Mouse (Mus musculus) heart, embryonic 15.5 days (tissue): ENCODE measurements at regions not wholly inside any gene's neighbourhood (a gene's known extent, or its start where the extent isn't known, plus 50 kb on each side); places are given as distances from the start of the nearest gene placed in this dataset.
"Not testable (repeated sequence)": the region's sequence is repeated elsewhere in the genome, so short reads cannot be mapped to it uniquely, and the experiment has no call there.

ENCODE experiments used
- ATAC-seq: fragments of 200-750 bp; cut with Nextera tagmentation; replicated peaks from 2 replicates; pipeline ENCODE4 v1.8.0; 2017; ENCODE audit warnings: low read depth, moderate TSS enrichment; ENCODE audit not compliant: insufficient number of reproducible peaks, insufficient read depth, low FRiP score
- H3K27ac ChIP-seq: fragments of 300-500 bp; sonication (generic); 2 replicates; pipeline ENCODE4 v1.5.1; 2015; ENCODE audit warnings: mild to moderate bottlenecking, inconsistent platforms
- H3K27me3 ChIP-seq: fragments of 300-500 bp; sonication (generic); 2 replicates; pipeline ENCODE4 v1.6.1; 2015; ENCODE audit warnings: inconsistent platforms
- H3K36me3 ChIP-seq: fragments of 300-500 bp; sonication (generic); 2 replicates; pipeline ENCODE4 v1.6.1; 2015; ENCODE audit warnings: mild to moderate bottlenecking, inconsistent platforms
- H3K4me1 ChIP-seq: fragments of 300-500 bp; sonication (generic); replicated peaks from 2 replicates; pipeline ENCODE4 v1.6.1; 2015; ENCODE audit warnings: inconsistent platforms
- H3K4me2 ChIP-seq: fragments of 300-500 bp; sonication (generic); 2 replicates; pipeline ENCODE4 v1.6.1; 2015; ENCODE audit warnings: inconsistent platforms, mild to moderate bottlenecking, moderate library complexity
- H3K4me3 ChIP-seq: fragments of 300-500 bp; sonication (generic); 2 replicates; pipeline ENCODE4 v1.5.1; 2015; ENCODE audit warnings: mild to moderate bottlenecking, inconsistent platforms
- H3K9ac ChIP-seq: fragments of 300-500 bp; sonication (generic); 2 replicates; pipeline ENCODE4 v1.6.1; 2015; ENCODE audit warnings: mild to moderate bottlenecking, inconsistent platforms
- H3K9me3 ChIP-seq: fragments of 300-500 bp; sonication (generic); replicated peaks from 2 replicates; pipeline ENCODE4 v1.6.1; 2016; ENCODE audit warnings: inconsistent platforms
- WGBS: fragments of 180-500 bp; shearing (Covaris S2); methylation state at CpG from one replicate; pipeline ENCODE4 v1.1.7; 2015; ENCODE audit warnings: mixed read lengths; 5-methylcytosine and 5-hydroxymethylcytosine counted together

DNA sequence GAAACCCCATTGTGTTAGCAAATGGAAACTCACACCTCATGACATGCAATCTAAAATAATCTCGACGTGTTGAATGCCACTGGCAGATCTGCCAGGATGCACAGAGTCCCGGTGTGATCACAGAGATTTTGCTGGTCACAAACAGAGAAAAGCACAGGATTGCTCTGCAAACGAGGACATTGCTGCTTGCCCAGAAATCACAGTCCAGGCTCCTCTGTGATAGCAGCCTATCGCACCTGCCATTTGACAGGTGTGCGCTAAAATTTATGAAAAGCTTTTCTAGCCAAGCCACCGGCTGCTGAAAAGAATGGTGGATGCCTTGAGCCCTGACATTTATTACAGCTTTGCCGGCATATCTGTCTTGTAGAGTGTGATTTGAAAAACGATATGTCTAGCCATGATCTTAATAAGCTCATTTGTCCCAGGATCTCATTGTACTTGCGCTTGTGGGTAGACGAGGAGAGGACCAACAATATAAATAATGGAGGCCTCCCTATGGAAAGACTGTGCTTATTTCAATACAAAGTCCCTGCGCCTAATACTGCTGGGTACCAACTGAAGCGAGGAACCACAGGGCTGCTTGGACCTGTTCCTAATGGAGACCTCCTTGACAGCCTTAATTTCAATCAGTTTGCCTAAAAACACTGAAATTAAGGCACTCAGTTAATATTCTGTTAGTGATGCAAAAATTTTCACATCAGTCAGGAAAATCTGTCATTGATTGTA lies 365.8 kb upstream of the Cwc22 start:
- H3K4me3 ChIP-seq = no peak overlapping the region
- H3K27me3 ChIP-seq = no peaks in the 10 kb centered on the region
- ATAC-seq = no peak
- WGBS = 76% methylated on average over 13 of the region's 13 CpGs
- no peak overlapping the region for H3K27ac ChIP-seq
- no peak overlapping the region for H3K9ac ChIP-seq
- no peak overlapping the region for H3K4me2 ChIP-seq
- no peaks in the 10 kb centered on the region for H3K36me3 ChIP-seq
- H3K9me3 ChIP-seq = no peaks in the 10 kb centered on the region
- no peaks in the 10 kb centered on the region for H3K4me1 ChIP-seq

DNA sequence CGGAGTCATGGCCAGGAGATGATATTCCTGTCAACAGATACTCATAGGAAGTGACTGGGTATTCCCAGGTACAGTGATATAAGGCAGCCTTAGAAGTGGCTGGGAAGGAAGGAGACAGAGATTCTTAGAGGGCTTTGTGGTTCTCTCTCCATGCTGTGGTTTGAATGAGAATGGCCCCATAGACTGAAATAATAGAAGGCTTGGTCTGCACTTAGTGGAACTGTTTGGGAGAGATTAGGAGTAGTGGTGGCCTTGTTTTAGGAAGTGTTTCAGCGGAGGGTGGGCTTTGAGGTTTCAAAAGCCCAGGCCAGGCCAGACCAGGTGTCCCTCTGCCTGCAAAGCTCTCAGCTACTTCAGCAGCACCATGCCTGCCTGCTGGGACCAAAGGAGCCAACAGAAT lies 363.2 kb upstream of the Cwc22 start:
- WGBS = 64% methylated on average over 2 of the region's 2 CpGs
- Histone ChIP-seq H3K27me3 (no peaks in the 10 kb centered on the region), H3K4me1 (no peaks in the 10 kb centered on the region), H3K36me3 (no peaks in the 10 kb centered on the region), H3K9me3 (no peaks in the 10 kb centered on the region), H3K4me2 (no peak overlapping the region), H3K27ac (no peak overlapping the region), H3K4me3 (no peak overlapping the region), H3K9ac (no peak overlapping the region)
- ATAC-seq = no peak

- Histone ChIP-seq H3K36me3 (no peaks in the 10 kb centered on the region), H3K27ac (no peak overlapping the region), H3K4me1 (no peaks in the 10 kb centered on the region), H3K4me2 (no peak overlapping the region), H3K9ac (no peak overlapping the region), H3K27me3 (no peaks in the 10 kb centered on the region), H3K9me3 (no peaks in the 10 kb centered on the region), H3K4me3 (no peak overlapping the region)
- ATAC-seq = no peak
- 85% methylated on average over 4 of the region's 4 CpGs for WGBS
Observed at GRCm38 (mm10) chr2:78306897-78307296, 360.7 kb upstream of the Cwc22 start.

DNA sequence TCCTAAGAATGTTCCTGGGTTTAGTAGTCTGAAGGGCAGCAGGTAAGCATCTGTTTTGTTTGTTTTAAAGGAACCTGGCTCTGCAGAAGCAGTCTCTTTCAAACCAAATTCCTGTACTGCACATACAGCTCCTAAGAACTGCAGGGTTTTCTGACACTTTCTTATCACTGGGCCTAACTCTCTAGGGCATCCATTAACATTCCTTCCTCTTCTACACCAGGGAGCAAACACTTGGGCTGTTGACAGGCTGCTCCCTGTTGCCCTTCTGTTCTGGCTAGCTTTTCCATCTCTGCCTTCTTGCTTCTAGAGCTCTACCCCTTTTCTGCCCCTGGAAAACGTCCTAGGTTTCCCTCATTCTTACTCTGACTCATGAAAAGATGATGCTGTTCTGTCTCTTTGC lies 345.5 kb upstream of the Cwc22 start:
- Histone ChIP-seq H3K4me1 (peaks cover 7% of the 10 kb centered on the region), H3K9ac (no peak overlapping the region), H3K36me3 (no peaks in the 10 kb centered on the region), H3K27me3 (no peaks in the 10 kb centered on the region), H3K9me3 (no peaks in the 10 kb centered on the region), H3K27ac (no peak overlapping the region), H3K4me3 (no peak overlapping the region), H3K4me2 (no peak overlapping the region)
- 4% methylated on average over 1 of the region's 1 CpGs for WGBS
- ATAC-seq = no peak

DNA sequence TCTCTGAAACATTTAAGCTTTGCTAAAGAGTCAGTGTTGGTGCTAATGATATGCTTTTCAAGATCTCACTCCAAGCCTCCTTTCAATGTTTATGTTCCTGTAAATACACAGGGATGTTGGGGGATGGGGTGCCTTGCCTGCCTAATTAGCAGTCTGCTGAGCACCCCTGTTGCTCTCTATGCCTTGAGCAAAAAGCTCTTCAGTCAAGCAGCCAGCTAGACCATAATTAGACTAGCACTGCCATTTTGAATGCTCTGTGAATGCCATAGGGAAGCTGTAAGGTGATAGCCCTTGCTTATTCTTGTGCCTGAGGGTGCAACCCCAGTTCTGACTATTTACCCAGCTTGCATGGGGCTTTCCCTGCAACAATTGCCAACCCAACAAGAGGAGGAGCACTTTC lies 338.6 kb upstream of the Cwc22 start:
- no peaks in the 10 kb centered on the region for H3K36me3 ChIP-seq
- no peaks in the 10 kb centered on the region for H3K9me3 ChIP-seq
- H3K4me2 ChIP-seq = no peak overlapping the region
- peaks cover 3% of the 10 kb centered on the region; the same call in 1 of the 2 replicates for H3K4me1 ChIP-seq
- H3K4me3 ChIP-seq = no peak overlapping the region
- H3K27me3 ChIP-seq = no peaks in the 10 kb centered on the region
- no peak overlapping the region for H3K9ac ChIP-seq
- no peak overlapping the region for H3K27ac ChIP-seq
- ATAC-seq = no peak

GRCm38 (mm10) chr2:78283605-78284004 lies 337.4 kb upstream of the Cwc22 start:
- H3K36me3 ChIP-seq = no peaks in the 10 kb centered on the region
- no peak overlapping the region for H3K9ac ChIP-seq
- no peak for ATAC-seq
- H3K4me3 ChIP-seq = no peak overlapping the region
- no peaks in the 10 kb centered on the region for H3K27me3 ChIP-seq
- no peak overlapping the region for H3K27ac ChIP-seq
- WGBS = 28% methylated on average over 4 of the region's 4 CpGs
- no peak overlapping the region for H3K4me2 ChIP-seq
- H3K9me3 ChIP-seq = no peaks in the 10 kb centered on the region
- peaks cover 10% of the 10 kb centered on the region; the same call in 1 of the 2 replicates for H3K4me1 ChIP-seq

DNA sequence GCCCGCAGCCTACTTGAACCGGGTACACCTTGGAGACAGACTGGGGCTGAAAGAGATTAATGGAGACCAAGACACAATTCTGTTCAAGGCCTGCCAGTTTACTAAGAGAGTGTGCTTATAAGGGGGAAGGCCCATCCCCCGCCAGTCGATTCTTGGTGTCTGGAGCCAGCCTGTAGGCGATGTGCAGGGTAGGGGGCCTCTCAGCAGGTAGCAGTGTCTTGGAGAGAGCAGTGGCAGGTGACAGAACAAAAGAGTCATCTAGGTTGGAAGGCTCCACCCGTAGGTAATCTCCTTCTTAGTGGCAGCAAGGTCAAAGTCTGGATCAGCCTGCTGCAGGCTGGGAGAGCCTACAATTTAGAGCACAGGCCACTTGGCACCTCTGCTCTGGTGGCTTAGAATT lies 335.7 kb upstream of the Cwc22 start:
- H3K4me3 ChIP-seq, H3K27me3 ChIP-seq, ATAC-seq, H3K9ac ChIP-seq, H3K4me2 ChIP-seq, H3K27ac ChIP-seq, H3K9me3 ChIP-seq, H3K36me3 ChIP-seq: not testable (repeated sequence)
- 66% methylated on average over 6 of the region's 6 CpGs for WGBS
- peaks cover 10% of the 10 kb centered on the region; the same call in 1 of the 2 replicates for H3K4me1 ChIP-seq

DNA sequence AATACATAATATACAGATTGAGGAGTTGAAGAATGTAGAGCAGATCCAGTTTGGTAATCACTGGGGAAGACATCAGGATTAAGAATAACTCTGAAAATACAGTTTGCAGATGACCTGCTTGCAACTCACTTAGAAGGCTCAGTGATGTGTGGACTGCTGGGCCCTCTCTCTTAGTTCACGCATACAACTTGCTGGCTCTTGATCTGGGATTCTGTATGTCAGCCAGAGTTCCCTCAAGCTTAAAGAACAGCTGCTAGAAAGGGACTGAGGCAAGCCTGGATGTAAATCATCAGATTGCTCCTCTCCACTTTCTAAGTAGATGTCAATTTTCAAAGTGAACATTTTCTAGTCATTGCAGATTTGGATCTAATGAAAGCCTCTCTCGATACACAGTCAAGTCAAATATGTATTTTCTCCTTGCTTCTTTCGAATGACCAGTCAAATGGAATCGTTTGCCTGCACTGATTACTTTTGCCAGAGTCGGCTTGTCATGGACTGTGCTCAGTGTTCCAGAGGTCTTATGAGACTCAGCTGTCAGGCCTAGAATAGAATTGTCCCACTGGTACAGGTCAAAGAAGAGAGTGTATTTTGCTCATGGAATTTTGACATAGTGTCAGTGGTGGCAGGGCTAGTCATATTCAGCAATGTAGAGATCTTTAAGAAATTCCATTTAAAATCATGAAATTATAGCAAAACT lies 334.2 kb upstream of the Cwc22 start:
- 64% methylated on average over 5 of the region's 5 CpGs for WGBS
- no peak overlapping the region for H3K4me2 ChIP-seq

DNA sequence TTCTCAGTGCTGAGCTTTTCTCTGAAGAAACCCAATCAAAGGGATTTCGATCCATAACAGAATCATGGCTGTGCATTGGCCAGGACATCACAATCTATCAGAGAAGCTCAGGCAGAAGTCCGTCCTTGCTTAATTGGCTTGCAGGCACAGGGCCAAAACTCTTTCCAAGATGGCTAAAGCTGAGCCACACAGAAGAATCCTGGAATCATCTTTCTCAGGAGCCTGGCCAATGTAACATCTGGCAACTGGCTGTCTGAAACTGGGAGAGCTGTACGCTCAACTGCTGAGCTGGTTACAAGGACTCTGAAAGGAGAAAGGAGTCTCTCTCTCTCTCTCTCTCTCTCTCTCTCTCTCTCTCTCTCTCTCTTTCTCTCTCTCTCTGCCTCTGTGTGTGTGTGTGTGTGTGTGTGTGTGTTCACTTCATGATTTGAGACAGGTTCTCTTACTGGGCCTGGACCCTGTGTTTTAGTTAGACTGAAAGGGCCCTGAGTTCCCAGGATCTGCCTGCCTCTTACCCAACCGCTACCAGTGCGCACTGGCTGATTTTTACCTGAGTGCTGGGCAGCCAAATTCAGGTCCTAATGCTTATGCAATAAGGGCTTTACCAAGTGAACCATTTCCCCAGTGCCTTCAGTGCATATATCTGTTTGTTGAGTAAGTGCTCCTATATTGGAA lies 333.3 kb upstream of the Cwc22 start:
- WGBS = 56% methylated on average over 5 of the region's 5 CpGs
- no peak overlapping the region for H3K27ac ChIP-seq
- ATAC-seq = no peak

More for the DNA sequence above, 334.2 kb upstream of the Cwc22 start:
- no peak overlapping the region for H3K27ac ChIP-seq
- H3K4me1 ChIP-seq = peaks cover 10% of the 10 kb centered on the region; the same call in 1 of the 2 replicates
- H3K4me3 ChIP-seq = no peak overlapping the region
- H3K36me3 ChIP-seq = no peaks in the 10 kb centered on the region
- H3K9ac ChIP-seq = no peak overlapping the region
- no peaks in the 10 kb centered on the region for H3K27me3 ChIP-seq
- ATAC-seq = no peak
- no peaks in the 10 kb centered on the region for H3K9me3 ChIP-seq

DNA sequence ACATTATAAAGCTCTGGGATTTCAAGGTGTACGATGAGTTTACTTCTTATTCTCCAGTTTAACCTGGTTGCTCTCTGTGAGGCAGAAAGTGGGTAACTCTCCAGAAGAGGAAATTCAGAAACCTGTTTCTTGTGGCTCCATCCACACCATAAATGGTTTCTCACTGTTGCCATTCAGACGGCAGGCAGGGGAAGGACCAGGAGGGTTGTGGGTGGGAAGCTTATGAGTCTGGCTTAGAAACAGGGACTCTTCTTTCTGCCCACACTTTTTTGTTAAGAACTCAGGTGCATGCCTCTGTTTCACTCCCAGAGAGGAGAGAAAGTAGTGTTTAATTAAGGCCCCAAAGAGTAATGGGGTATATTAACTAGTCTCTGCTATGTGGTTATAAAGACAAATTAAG lies 332.5 kb upstream of the Cwc22 start:
- no peak overlapping the region for H3K9ac ChIP-seq
- H3K4me3 ChIP-seq = no peak overlapping the region
- H3K9me3 ChIP-seq = no peaks in the 10 kb centered on the region
- no peaks in the 10 kb centered on the region for H3K27me3 ChIP-seq
- 83% methylated on average over 2 of the region's 2 CpGs for WGBS
- H3K4me2 ChIP-seq = no peak overlapping the region
- no peak for ATAC-seq
- H3K4me1 ChIP-seq = peaks cover 10% of the 10 kb centered on the region; the same call in 1 of the 2 replicates
- H3K36me3 ChIP-seq = no peaks in the 10 kb centered on the region
- H3K27ac ChIP-seq = no peak overlapping the region

More for the DNA sequence above, 333.3 kb upstream of the Cwc22 start:
- Histone ChIP-seq H3K4me3 (no peak overlapping the region), H3K9ac (no peak overlapping the region), H3K9me3 (no peaks in the 10 kb centered on the region), H3K27me3 (no peaks in the 10 kb centered on the region), H3K4me1 (peaks cover 10% of the 10 kb centered on the region; the same call in 1 of the 2 replicates), H3K4me2 (no peak overlapping the region), H3K36me3 (no peaks in the 10 kb centered on the region)

DNA sequence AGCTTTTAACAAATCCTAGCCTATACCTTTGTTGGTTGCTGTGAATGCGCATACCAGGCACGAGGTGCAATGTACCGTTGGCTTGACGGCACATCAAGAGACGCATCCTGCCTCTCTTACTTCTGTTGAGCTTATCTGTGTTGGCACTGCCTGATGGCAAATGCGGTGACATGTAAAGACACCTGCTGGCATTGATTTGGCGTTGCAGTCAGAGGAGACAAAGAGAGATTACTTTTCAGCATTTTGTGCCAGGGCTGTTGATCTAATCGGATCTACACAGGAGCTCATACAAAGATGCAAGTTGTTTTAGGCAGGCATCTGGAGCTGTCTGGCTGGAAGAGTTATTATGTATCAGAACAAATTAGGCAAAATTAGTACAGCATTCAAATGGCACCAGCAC lies 331.5 kb upstream of the Cwc22 start:
- Histone ChIP-seq H3K4me2 (no peak overlapping the region), H3K4me3 (no peak overlapping the region), H3K27me3 (no peaks in the 10 kb centered on the region), H3K27ac (no peak overlapping the region), H3K4me1 (0 out of 2 replicates have a peak, but pooled peaks cover 7% of the 10 kb centered on the region), H3K36me3 (no peaks in the 10 kb centered on the region), H3K9me3 (no peaks in the 10 kb centered on the region), H3K9ac (no peak overlapping the region)
- 68% methylated on average over 8 of the region's 8 CpGs for WGBS
- no peak for ATAC-seq
